Mouse (Mus musculus) midbrain, embryonic 14.5 days (tissue): Measurements from ENCODE around the gene Cpm. TPM values are rescaled to one million over a fixed set of nuclear protein-coding genes. Genes with fewer than 3 reads are reported as not detected.

Source experiments
- ATAC-seq: fragments of 200-750 bp; cut with Nextera tagmentation; 2 replicates; pipeline ENCODE4 v1.8.0; 2017; ENCODE audit warnings: moderate number of reproducible peaks, moderate library complexity; ENCODE audit not compliant: low FRiP score, low TSS enrichment
- DNase-seq: peaks from one replicate; pipeline ENCODE4 v3.0.0-alpha.2; 2015
- H3K27ac ChIP-seq: fragments of 300-500 bp; sonication (generic); replicated peaks from 2 replicates; pipeline ENCODE4 v1.5.1; 2014; ENCODE audit warnings: mild to moderate bottlenecking, low read depth, low read length, moderate library complexity
- H3K27me3 ChIP-seq: fragments of 300-500 bp; sonication (generic); 2 replicates; pipeline ENCODE4 v1.6.1; 2014; ENCODE audit warnings: low read length, control low read depth, mixed read lengths; ENCODE audit not compliant: control insufficient read depth, insufficient read depth
- H3K36me3 ChIP-seq: fragments of 300-500 bp; sonication (generic); 2 replicates; pipeline ENCODE4 v1.6.1; 2014; ENCODE audit warnings: low read length, control low read depth; ENCODE audit not compliant: control insufficient read depth, insufficient read depth
- H3K4me1 ChIP-seq: fragments of 300-500 bp; sonication (generic); 2 replicates; pipeline ENCODE4 v1.6.1; 2014; ENCODE audit warnings: mild to moderate bottlenecking, antibody characterized with exemption, low read length, control low read depth; ENCODE audit not compliant: control insufficient read depth, insufficient read depth
- H3K4me2 ChIP-seq: fragments of 300-500 bp; sonication (generic); 2 replicates; pipeline ENCODE4 v1.6.1; 2014; ENCODE audit warnings: mild to moderate bottlenecking, low read length, moderate library complexity
- H3K4me3 ChIP-seq: fragments of 300-500 bp; sonication (generic); replicated peaks from 2 replicates; pipeline ENCODE4 v1.5.1; 2014; ENCODE audit warnings: low read depth, low read length
- H3K9ac ChIP-seq: fragments of 300-500 bp; sonication (generic); replicated peaks from 2 replicates; pipeline ENCODE4 v1.6.1; 2014; ENCODE audit warnings: mild to moderate bottlenecking, low read length, moderate library complexity
- H3K9me3 ChIP-seq: fragments of 300-500 bp; sonication (generic); 2 replicates; pipeline ENCODE4 v1.6.1; 2016; ENCODE audit warnings: low read length, control low read depth, mixed read lengths; ENCODE audit not compliant: control insufficient read depth
- WGBS: fragments of 180-500 bp; shearing (Covaris S2); extraction: QIAGEN DNeasy Blood & Tissue Kit; methylation state at CpG from one replicate; pipeline ENCODE4 v1.1.7; 2014; 5-methylcytosine and 5-hydroxymethylcytosine counted together
- polyA plus RNA-seq: library from polyadenylated mRNA; unstranded; fragments of >200 nt; fragmentation: Nextera tagmentation; extraction: Ambion mirVana; gene quantifications from 2 replicates; pipeline ENCODE4 v1.2.1, GENCODE M21; 2014

Gene Cpm
- polyA plus RNA-seq, 1 experiment from 2014 or later: 5.4 TPM

GRCm38 (mm10) chr10:117608988-117609809 lies 20.1 kb upstream of the Cpm start:
- no peak overlapping the region for H3K9ac ChIP-seq
- WGBS: 91% methylated on average over 7 of the region's 7 CpGs
- no peak for DNase-seq

GRCm38 (mm10) chr10:117609810-117610090 lies 19.6 kb upstream of the Cpm start:
- Histone ChIP-seq H3K27me3 (no peaks in the 10 kb centered on the region), H3K9ac (no peak overlapping the region), H3K9me3 (no peaks in the 10 kb centered on the region), H3K4me2 (no peak overlapping the region), H3K4me3 (no peak overlapping the region), H3K36me3 (no peaks in the 10 kb centered on the region), H3K27ac (no peak overlapping the region), H3K4me1 (no peaks in the 10 kb centered on the region)
- DNase-seq (no peak), ATAC-seq (no peak)
- 85% methylated on average over 6 of the region's 6 CpGs for WGBS

More at GRCm38 (mm10) chr10:117608988-117609809, 20.1 kb upstream of the Cpm start:
- ATAC-seq: no peak
- Histone ChIP-seq H3K27me3 (no peaks in the 10 kb centered on the region), H3K4me1 (no peaks in the 10 kb centered on the region), H3K27ac (no peak overlapping the region), H3K9me3 (no peaks in the 10 kb centered on the region), H3K4me2 (no peak overlapping the region), H3K4me3 (no peak overlapping the region), H3K36me3 (no peaks in the 10 kb centered on the region)

- Histone ChIP-seq H3K36me3 (no peaks in the 10 kb centered on the region), H3K9ac (no peak overlapping the region), H3K4me3 (no peak overlapping the region), H3K27me3 (no peaks in the 10 kb centered on the region), H3K9me3 (no peaks in the 10 kb centered on the region), H3K4me1 (no peaks in the 10 kb centered on the region), H3K4me2 (no peak overlapping the region), H3K27ac (no peak overlapping the region)
- DNase-seq: no peak
- 90% methylated on average over 5 of the region's 5 CpGs for WGBS
- ATAC-seq: no peak
Measured at GRCm38 (mm10) chr10:117610160-117610764, 19.0 kb upstream of the Cpm start.

DNA sequence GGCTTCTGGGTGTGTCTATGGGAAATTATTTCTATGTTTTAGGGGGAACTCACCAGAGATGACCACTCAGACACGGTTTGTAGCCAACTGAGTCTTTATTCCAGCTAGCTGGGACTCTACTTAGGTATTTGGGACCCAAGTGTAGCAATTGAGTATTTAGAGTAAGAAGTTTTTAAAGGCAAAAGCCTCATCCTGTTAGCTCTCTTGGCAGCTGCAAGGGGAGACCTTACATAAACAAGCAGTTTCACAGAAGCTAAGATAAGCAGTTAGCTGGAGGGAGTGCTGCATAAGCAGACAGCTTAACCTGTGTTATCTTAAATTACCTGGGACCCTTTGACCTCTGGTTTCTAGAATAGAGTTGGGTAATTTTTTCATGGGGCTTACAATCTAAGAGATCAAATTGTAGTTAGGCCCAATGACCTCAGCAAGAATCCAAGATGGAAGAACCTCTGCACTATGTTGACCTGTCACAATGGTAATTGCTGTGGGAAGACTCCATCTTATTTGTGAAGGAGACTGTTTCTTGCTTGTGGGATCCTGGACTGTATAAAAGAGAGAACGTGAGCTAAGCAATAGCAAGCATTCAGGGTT lies 18.4 kb upstream of the Cpm start:
- ATAC-seq (no peak), DNase-seq (no peak)
- no peak overlapping the region for H3K27ac ChIP-seq
- H3K36me3 ChIP-seq: no peaks in the 10 kb centered on the region
- H3K9ac ChIP-seq: no peak overlapping the region
- H3K4me2 ChIP-seq: no peak overlapping the region
- WGBS: 91% methylated on average over 2 of the region's 2 CpGs
- H3K9me3 ChIP-seq: no peaks in the 10 kb centered on the region
- H3K27me3 ChIP-seq: no peaks in the 10 kb centered on the region
- H3K4me3 ChIP-seq: no peak overlapping the region
- no peaks in the 10 kb centered on the region for H3K4me1 ChIP-seq

GRCm38 (mm10) chr10:117611503-117611902 lies 17.8 kb upstream of the Cpm start:
- H3K9me3 ChIP-seq: no peaks in the 10 kb centered on the region
- H3K4me1 ChIP-seq: no peaks in the 10 kb centered on the region
- H3K27me3 ChIP-seq: no peaks in the 10 kb centered on the region
- no peak overlapping the region for H3K9ac ChIP-seq
- no peak overlapping the region for H3K4me2 ChIP-seq
- ATAC-seq (no peak), DNase-seq (no peak)
- 91% methylated on average over 2 of the region's 2 CpGs for WGBS
- H3K4me3 ChIP-seq: no peak overlapping the region
- H3K36me3 ChIP-seq: no peaks in the 10 kb centered on the region
- H3K27ac ChIP-seq: no peak overlapping the region

- no peak overlapping the region for H3K27ac ChIP-seq
- H3K9me3 ChIP-seq: no peaks in the 10 kb centered on the region
Measured at GRCm38 (mm10) chr10:117611976-117612375, 17.3 kb upstream of the Cpm start.

DNA sequence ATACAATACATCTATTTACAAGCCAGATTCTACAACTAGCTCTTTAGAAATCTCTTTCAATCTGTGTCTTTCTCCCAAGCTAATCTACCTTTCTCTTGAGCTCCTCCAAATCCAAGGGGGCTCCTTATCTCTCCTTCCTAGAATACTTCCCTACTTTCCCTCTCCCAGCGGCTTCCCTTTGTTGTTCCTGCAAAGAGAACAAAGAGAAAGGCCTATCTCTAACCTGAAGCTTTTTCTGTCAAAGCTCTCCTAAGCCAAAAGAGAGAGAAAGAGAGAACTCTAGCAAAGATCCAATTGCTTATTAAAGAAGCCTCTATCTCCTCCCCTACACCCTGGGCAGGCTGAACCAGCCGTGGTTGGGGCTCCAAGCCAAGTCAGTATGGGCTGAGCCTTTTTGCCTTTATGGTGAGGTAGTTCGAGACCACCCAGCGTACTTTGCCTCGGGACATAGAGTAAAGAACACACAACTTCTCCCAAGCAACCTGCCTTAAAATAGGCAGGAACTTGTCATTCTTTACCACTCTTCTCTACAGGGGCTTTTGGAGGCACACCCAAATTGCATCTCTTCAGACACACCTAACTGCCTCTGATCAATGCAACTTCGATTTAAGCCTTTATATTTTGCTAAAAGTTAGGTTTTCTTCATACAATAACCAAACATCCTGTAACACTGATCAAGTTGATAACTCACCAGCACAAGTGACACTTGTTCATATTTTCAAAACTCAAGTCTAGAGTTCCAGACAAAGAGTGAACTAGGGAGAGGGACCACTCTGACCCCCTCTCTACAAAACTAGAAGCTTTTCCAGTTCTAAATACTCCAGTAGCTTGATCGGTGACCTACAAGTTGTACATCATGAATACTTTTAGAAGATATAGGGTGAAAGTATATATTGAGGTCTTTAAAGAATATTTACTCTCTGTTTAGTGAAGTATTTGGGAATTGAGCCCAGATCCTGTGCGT lies 16.4 kb upstream of the Cpm start:
- no peak overlapping the region for H3K4me3 ChIP-seq
- no peak overlapping the region for H3K4me2 ChIP-seq
- no peaks in the 10 kb centered on the region for H3K36me3 ChIP-seq
- H3K27ac ChIP-seq: no peak overlapping the region
- no peak for DNase-seq
- WGBS: 84% methylated on average over 8 of the region's 8 CpGs
- ATAC-seq: no peak
- no peak overlapping the region for H3K9ac ChIP-seq
- H3K4me1 ChIP-seq: no peaks in the 10 kb centered on the region
- no peaks in the 10 kb centered on the region for H3K27me3 ChIP-seq
- no peaks in the 10 kb centered on the region for H3K9me3 ChIP-seq

More at GRCm38 (mm10) chr10:117611976-117612375, 17.3 kb upstream of the Cpm start:
- no peak overlapping the region for H3K9ac ChIP-seq
- ATAC-seq: no peak
- 85% methylated on average over 2 of the region's 2 CpGs for WGBS
- H3K4me3 ChIP-seq: no peak overlapping the region
- no peaks in the 10 kb centered on the region for H3K27me3 ChIP-seq
- no peaks in the 10 kb centered on the region for H3K4me1 ChIP-seq
- H3K4me2 ChIP-seq: no peak overlapping the region
- no peaks in the 10 kb centered on the region for H3K36me3 ChIP-seq
- DNase-seq: no peak

GRCm38 (mm10) chr10:117613960-117614359 lies 15.3 kb upstream of the Cpm start:
- WGBS: 75% methylated on average over 6 of the region's 6 CpGs

More at GRCm38 (mm10) chr10:117613960-117614359, 15.3 kb upstream of the Cpm start:
- H3K27ac ChIP-seq: no peak overlapping the region
- no peak overlapping the region for H3K4me2 ChIP-seq
- no peak for ATAC-seq
- no peaks in the 10 kb centered on the region for H3K27me3 ChIP-seq
- no peaks in the 10 kb centered on the region for H3K9me3 ChIP-seq
- H3K9ac ChIP-seq: no peak overlapping the region
- no peak overlapping the region for H3K4me3 ChIP-seq
- no peaks in the 10 kb centered on the region for H3K4me1 ChIP-seq
- no peaks in the 10 kb centered on the region for H3K36me3 ChIP-seq
- DNase-seq: no peak
